Mouse (Mus musculus) right cerebral cortex, postnatal 4 days (tissue): ENCODE measurements around the gene Slc7a8.

Source experiments
- DNase-seq: peaks from one replicate; pipeline ENCODE4 v3.0.0-alpha.2; 2022

Slc7a8 gene

GRCm38 (mm10) chr14:54695042-54695441, 86.7 kb downstream of the Slc7a8 start:
- DNase-seq = no peak

- DNase-seq = no peak
Measured at GRCm38 (mm10) chr14:54687251-54687650, 94.5 kb downstream of the Slc7a8 start.

GRCm38 (mm10) chr14:54686522-54687143, 95.1 kb downstream of the Slc7a8 start, which contains the start of gene Acin1:
Gene Acin1 (minus strand): TSS chr14:54686931.
- peak; percentile 100 for DNase-seq

- DNase-seq = no peak
Measured at GRCm38 (mm10) chr14:54686063-54686521, 95.7 kb downstream of the Slc7a8 start, which contains the start of gene 1700123O20Rik. Gene 1700123O20Rik (plus strand): TSS chr14:54686216.

GRCm38 (mm10) chr14:54685471-54685870, 96.3 kb downstream of the Slc7a8 start:
- DNase-seq = no peak

GRCm38 (mm10) chr14:54682396-54682795, 99.3 kb downstream of the Slc7a8 start:
- no peak for DNase-seq

GRCm38 (mm10) chr14:54678657-54679304, 103.0 kb downstream of the Slc7a8 start:
- DNase-seq = no peak

- DNase-seq = no peak
Measured at GRCm38 (mm10) chr14:54676290-54676689, 105.5 kb downstream of the Slc7a8 start.

GRCm38 (mm10) chr14:54674317-54674716, 107.4 kb downstream of the Slc7a8 start:
- DNase-seq = no peak
